Mouse (Mus musculus) intestine, embryonic 14.5 days (tissue): ENCODE results near the gene Znrf3. TPM values are rescaled to one million over a fixed set of nuclear protein-coding genes. Genes with fewer than 3 reads are reported as not detected.

Experiments used
- ATAC-seq: fragments of 200-750 bp; cut with Nextera tagmentation; replicated peaks from 2 replicates; pipeline ENCODE4 v1.8.0; 2017; ENCODE audit warnings: low read depth, moderate number of reproducible peaks, moderate TSS enrichment, moderate library complexity; ENCODE audit not compliant: low FRiP score, low TSS enrichment
- DNase-seq: peaks from one replicate; pipeline ENCODE4 v3.0.0-alpha.2; 2018; ENCODE audit warnings: low spot score
- H3K27ac ChIP-seq: fragments of 300-500 bp; sonication (generic); 2 replicates; pipeline ENCODE4 v1.5.1; 2014; ENCODE audit warnings: low read depth, mild to moderate bottlenecking, control low read depth
- H3K27me3 ChIP-seq: fragments of 300-500 bp; sonication (generic); replicated peaks from 2 replicates; pipeline ENCODE4 v1.6.1; 2014; ENCODE audit warnings: low read length, control low read depth; ENCODE audit not compliant: control insufficient read depth, insufficient read depth
- H3K36me3 ChIP-seq: fragments of 300-500 bp; sonication (generic); 2 replicates; pipeline ENCODE4 v1.6.1; 2014; ENCODE audit warnings: low read length, control low read depth; ENCODE audit not compliant: control insufficient read depth, insufficient read depth
- H3K4me1 ChIP-seq: fragments of 300-500 bp; sonication (generic); replicated peaks from 2 replicates; pipeline ENCODE4 v1.6.1; 2014; ENCODE audit warnings: low read length, control low read depth, mixed read lengths; ENCODE audit not compliant: control insufficient read depth, insufficient read depth
- H3K4me2 ChIP-seq: fragments of 300-500 bp; sonication (generic); 2 replicates; pipeline ENCODE4 v1.6.1; 2014; ENCODE audit warnings: low read length
- H3K4me3 ChIP-seq: fragments of 300-500 bp; sonication (generic); 2 replicates; pipeline ENCODE4 v1.5.1; 2014; ENCODE audit warnings: low read depth, low read length, control low read depth, mixed read lengths
- H3K9ac ChIP-seq: fragments of 300-500 bp; sonication (generic); 2 replicates; pipeline ENCODE4 v1.6.1; 2014; ENCODE audit warnings: mild to moderate bottlenecking, low read length
- H3K9me3 ChIP-seq: fragments of 300-500 bp; sonication (generic); 2 replicates; pipeline ENCODE4 v1.6.1; 2016; ENCODE audit warnings: low read length, control low read depth; ENCODE audit not compliant: control insufficient read depth
- WGBS: fragments of 180-500 bp; shearing (Covaris S2); extraction: QIAGEN DNeasy Blood & Tissue Kit; methylation state at CpG from one replicate; pipeline ENCODE4 v1.1.7; 2014; 5-methylcytosine and 5-hydroxymethylcytosine counted together
- polyA plus RNA-seq: library from polyadenylated mRNA; unstranded; fragments of >200 nt; fragmentation: Nextera tagmentation; extraction: Ambion mirVana; gene quantifications from 2 replicates; pipeline ENCODE4 v1.2.1, GENCODE M21; 2014

Znrf3 gene
- polyA plus RNA-seq, 1 experiment from 2014 or later, result 12.0 TPM

- ATAC-seq (no peak), DNase-seq (no peak)
- Histone ChIP-seq H3K36me3 (no peaks in the 10 kb centered on the region; the same call in 1 of the 2 replicates), H3K27me3 (no peaks in the 10 kb centered on the region), H3K9me3 (no peaks in the 10 kb centered on the region), H3K4me2 (no peak overlapping the region), H3K27ac (no peak overlapping the region), H3K4me3 (no peak overlapping the region), H3K4me1 (no peaks in the 10 kb centered on the region), H3K9ac (no peak overlapping the region)
- 51% methylated on average over 1 of the region's 1 CpGs for WGBS
Observed at GRCm38 (mm10) chr11:5327693-5328092, 117.0 kb downstream of the Znrf3 start.

- Histone ChIP-seq H3K9me3 (no peaks in the 10 kb centered on the region), H3K4me3 (no peak overlapping the region), H3K4me1 (no peaks in the 10 kb centered on the region), H3K27ac (no peak overlapping the region), H3K36me3 (no peaks in the 10 kb centered on the region; the same call in 1 of the 2 replicates), H3K27me3 (no peaks in the 10 kb centered on the region), H3K4me2 (no peak overlapping the region), H3K9ac (no peak overlapping the region)
- WGBS, result 86% methylated on average over 3 of the region's 3 CpGs
- no peak for ATAC-seq
- no peak for DNase-seq
Observed at GRCm38 (mm10) chr11:5326252-5326651, 118.4 kb downstream of the Znrf3 start.

- Histone ChIP-seq H3K27ac (no peak overlapping the region), H3K4me1 (no peaks in the 10 kb centered on the region), H3K4me2 (no peak overlapping the region), H3K9ac (no peak overlapping the region), H3K27me3 (no peaks in the 10 kb centered on the region), H3K9me3 (no peaks in the 10 kb centered on the region), H3K36me3 (no peaks in the 10 kb centered on the region; the same call in 1 of the 2 replicates), H3K4me3 (no peak overlapping the region)
- no peak for DNase-seq
- 88% methylated on average over 6 of the region's 6 CpGs for WGBS
- no peak for ATAC-seq
Observed at GRCm38 (mm10) chr11:5325217-5325616, 119.4 kb downstream of the Znrf3 start.

- Histone ChIP-seq H3K27me3 (no peaks in the 10 kb centered on the region), H3K9me3 (no peaks in the 10 kb centered on the region), H3K4me3 (no peak overlapping the region), H3K4me1 (no peaks in the 10 kb centered on the region), H3K27ac (no peak overlapping the region), H3K36me3 (no peaks in the 10 kb centered on the region), H3K4me2 (no peak overlapping the region), H3K9ac (no peak overlapping the region)
- WGBS, result 69% methylated on average over 2 of the region's 2 CpGs
- ATAC-seq, result no peak
- no peak for DNase-seq
Observed at GRCm38 (mm10) chr11:5324296-5324695, 120.4 kb downstream of the Znrf3 start.

- DNase-seq, result no peak
Observed at GRCm38 (mm10) chr11:5321687-5322086, 123.0 kb downstream of the Znrf3 start.

GRCm38 (mm10) chr11:5318976-5319375, 125.7 kb downstream of the Znrf3 start:
- H3K27me3 ChIP-seq, result no peaks in the 10 kb centered on the region
- H3K36me3 ChIP-seq, result no peaks in the 10 kb centered on the region
- no peak overlapping the region for H3K9ac ChIP-seq
- H3K27ac ChIP-seq, result no peak overlapping the region
- no peak overlapping the region for H3K4me2 ChIP-seq
- H3K4me1 ChIP-seq, result peaks cover 7% of the 10 kb centered on the region
- ATAC-seq, result no peak
- DNase-seq, result no peak
- H3K9me3 ChIP-seq, result no peaks in the 10 kb centered on the region
- WGBS, result 53% methylated on average over 2 of the region's 2 CpGs
- H3K4me3 ChIP-seq, result no peak overlapping the region

More at GRCm38 (mm10) chr11:5321687-5322086, 123.0 kb downstream of the Znrf3 start:
- 82% methylated on average over 1 of the region's 1 CpGs for WGBS
- H3K4me3 ChIP-seq, result no peak overlapping the region
- no peak overlapping the region for H3K27ac ChIP-seq
- H3K9ac ChIP-seq, result no peak overlapping the region
- peaks cover 7% of the 10 kb centered on the region for H3K4me1 ChIP-seq
- H3K9me3 ChIP-seq, result no peaks in the 10 kb centered on the region
- no peaks in the 10 kb centered on the region for H3K36me3 ChIP-seq
- ATAC-seq, result no peak
- no peaks in the 10 kb centered on the region for H3K27me3 ChIP-seq
- H3K4me2 ChIP-seq, result no peak overlapping the region

GRCm38 (mm10) chr11:5318035-5318775, 126.4 kb downstream of the Znrf3 start:
- Histone ChIP-seq H3K9ac (no peak overlapping the region), H3K4me1 (peaks cover 7% of the 10 kb centered on the region), H3K9me3 (no peaks in the 10 kb centered on the region), H3K27me3 (no peaks in the 10 kb centered on the region), H3K36me3 (no peaks in the 10 kb centered on the region), H3K27ac (no peak overlapping the region), H3K4me3 (no peak overlapping the region), H3K4me2 (no peak overlapping the region)
- 26% methylated on average over 8 of the region's 8 CpGs for WGBS
- DNase-seq (no peak), ATAC-seq (no peak)

GRCm38 (mm10) chr11:5314796-5315195, 129.9 kb downstream of the Znrf3 start:
- Histone ChIP-seq H3K27me3 (no peaks in the 10 kb centered on the region), H3K36me3 (no peaks in the 10 kb centered on the region), H3K9me3 (no peaks in the 10 kb centered on the region), H3K4me3 (no peak overlapping the region), H3K27ac (no peak overlapping the region), H3K4me2 (no peak overlapping the region), H3K9ac (no peak overlapping the region), H3K4me1 (peaks cover 7% of the 10 kb centered on the region)
- DNase-seq (no peak), ATAC-seq (no peak)

GRCm38 (mm10) chr11:5314330-5314741, 130.3 kb downstream of the Znrf3 start:
- peaks cover 7% of the 10 kb centered on the region for H3K4me1 ChIP-seq
- DNase-seq (no peak), ATAC-seq (no peak)
- H3K36me3 ChIP-seq, result no peaks in the 10 kb centered on the region
- H3K27me3 ChIP-seq, result no peaks in the 10 kb centered on the region
- WGBS, result 46% methylated on average over 3 of the region's 3 CpGs
- no peak overlapping the region for H3K27ac ChIP-seq
- no peak overlapping the region for H3K4me3 ChIP-seq
- H3K9ac ChIP-seq, result no peak overlapping the region
- no peak overlapping the region for H3K4me2 ChIP-seq
- no peaks in the 10 kb centered on the region for H3K9me3 ChIP-seq
